Mouse (Mus musculus): ENCODE measurements around the gene Rhbdl2. TPM values are rescaled to one million over a fixed set of nuclear protein-coding genes. Genes with fewer than 3 reads are reported as not detected.

The Rhbdl2 gene
- total and polyA plus RNA-seq, 2 experiments from 2014 or later = 0.48 to 0.86 TPM

GRCm38 (mm10) chr4:123859803-123860202 is 72.1 kb downstream of the Rhbdl2 start:
- no peak overlapping the region for H3K9ac ChIP-seq
- TF ChIP-seq CTCF (IDR thresholded peaks at IDR 0.05; ENCODE audit: low read depth) = no peak
- H3K36me3 ChIP-seq (ENCODE audit: insufficient read depth) = no peaks in the 10 kb centered on the region
- no peaks in the 10 kb centered on the region for H3K4me1 ChIP-seq (ENCODE audit: insufficient read depth)
- no peak for DNase-seq
- H3K27me3 ChIP-seq (ENCODE audit: insufficient read depth, low read length) = no peaks in the 10 kb centered on the region
- H3K9me3 ChIP-seq (ENCODE audit: low read length) = no peaks in the 10 kb centered on the region
- H3K4me3 ChIP-seq (ENCODE audit: low read depth, low read length) = no peak overlapping the region
- no peak for ATAC-seq
- no peak overlapping the region for H3K27ac ChIP-seq (ENCODE audit: low read depth, low read length)
- WGBS = 64% methylated on average over 2 of the region's 2 CpGs
- H3K4me2 ChIP-seq (ENCODE audit: low read depth) = no peak overlapping the region

GRCm38 (mm10) chr4:123860621-123861020 is 72.9 kb downstream of the Rhbdl2 start:
- Histone ChIP-seq H3K4me3 (ENCODE audit: low read depth, low read length) (no peak overlapping the region), H3K9me3 (ENCODE audit: low read length) (no peaks in the 10 kb centered on the region), H3K4me1 (ENCODE audit: insufficient read depth) (no peaks in the 10 kb centered on the region), H3K4me2 (ENCODE audit: low read depth) (no peak overlapping the region), H3K36me3 (ENCODE audit: insufficient read depth) (no peaks in the 10 kb centered on the region), H3K27me3 (ENCODE audit: insufficient read depth, low read length) (no peaks in the 10 kb centered on the region), H3K9ac (no peak overlapping the region), H3K27ac (ENCODE audit: low read depth, low read length) (no peak overlapping the region)
- TF ChIP-seq CTCF (IDR thresholded peaks at IDR 0.05; ENCODE audit: low read depth) = no peak
- DNase-seq (no peak), ATAC-seq (no peak)
- 82% methylated on average over 5 of the region's 5 CpGs for WGBS

Other genes with a start within 250 kb of the Rhbdl2 start
- gene Macf1, start 103.5 kb upstream of the Rhbdl2 start, total RNA-seq (2014; rRNA removed) = 278 and 345 TPM in 2 replicates
- gene Macf1, start 103.5 kb upstream of the Rhbdl2 start, polyA plus RNA-seq (2015; fragmentation: Nextera tagmentation; extraction: Ambion mirVana) = 42.9 and 58.2 TPM in 2 replicates
- gene Ndufs5, start 69.7 kb upstream of the Rhbdl2 start, total RNA-seq (2014; rRNA removed) = 161 and 279 TPM in 2 replicates
- gene Ndufs5, start 69.7 kb upstream of the Rhbdl2 start, polyA plus RNA-seq (2015; fragmentation: Nextera tagmentation; extraction: Ambion mirVana) = 536 and 634 TPM in 2 replicates
- gene Akirin1, start 37.5 kb upstream of the Rhbdl2 start, total RNA-seq (2014; rRNA removed) = 60.7 and 64.1 TPM in 2 replicates
- 65.9 and 69.0 TPM in 2 replicates for gene Akirin1, start 37.5 kb upstream of the Rhbdl2 start, polyA plus RNA-seq (2015; fragmentation: Nextera tagmentation; extraction: Ambion mirVana)
- not detected in 2 replicates for gene 4933427I04Rik, start 71.8 kb downstream of the Rhbdl2 start, total RNA-seq (2014; rRNA removed)
- gene 4933427I04Rik, start 71.8 kb downstream of the Rhbdl2 start, polyA plus RNA-seq (2015; fragmentation: Nextera tagmentation; extraction: Ambion mirVana) = 0.09 and 0.11 TPM in 2 replicates
- 7.1 and 7.9 TPM in 2 replicates for gene Mycbp, start 117.0 kb downstream of the Rhbdl2 start, total RNA-seq (2014; rRNA removed)
- gene Mycbp, start 117.0 kb downstream of the Rhbdl2 start, polyA plus RNA-seq (2015; fragmentation: Nextera tagmentation; extraction: Ambion mirVana) = 40.8 and 46.0 TPM in 2 replicates
- 41.8 and 51.9 TPM in 2 replicates for gene Rragc, start 129.6 kb downstream of the Rhbdl2 start, total RNA-seq (2014; rRNA removed)
- gene Rragc, start 129.6 kb downstream of the Rhbdl2 start, polyA plus RNA-seq (2015; fragmentation: Nextera tagmentation; extraction: Ambion mirVana) = 32.8 and 42.6 TPM in 2 replicates
- gene 4930535I16Rik, start 130.1 kb downstream of the Rhbdl2 start, total RNA-seq (2014; rRNA removed) = not detected in 2 replicates
- gene 4930535I16Rik, start 130.1 kb downstream of the Rhbdl2 start, polyA plus RNA-seq (2015; fragmentation: Nextera tagmentation; extraction: Ambion mirVana) = not detected in 2 replicates